Mouse (Mus musculus): ENCODE measurements around the gene Sfi1.
"Not testable (repeated sequence)": the region's sequence is repeated elsewhere in the genome, so short reads cannot be mapped to it uniquely, and the experiment has no call there.

DNA sequence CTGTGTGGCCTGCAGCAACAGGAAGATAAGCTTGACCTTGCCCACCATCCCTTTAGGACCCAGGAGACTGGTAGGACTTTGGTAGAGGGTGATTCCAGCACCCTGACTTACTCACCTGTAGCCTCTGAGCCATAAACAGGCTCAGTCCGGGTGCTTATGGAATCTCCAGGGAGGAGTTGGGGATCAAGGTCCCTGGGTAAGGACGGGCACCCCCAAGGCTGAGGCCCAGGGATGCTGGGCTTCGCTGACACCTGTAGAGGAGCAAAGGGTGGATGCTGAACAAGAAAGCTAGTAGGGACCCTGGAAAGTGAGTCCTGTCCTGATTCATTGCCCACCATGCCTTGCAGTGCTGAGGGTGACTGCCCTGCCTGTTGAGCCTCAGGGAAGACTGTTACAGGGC is 60.3 kb downstream of the Sfi1 start:
- not testable (repeated sequence) for TF ChIP-seq CTCF (conservative IDR thresholded peaks at IDR 0.05 in 1 of 2, IDR thresholded peaks at IDR 0.05 in 1 of 2; ENCODE audit: low read depth in 2 of 2, low read length in 2 of 2); EP300 (IDR thresholded peaks at IDR 0.05; ENCODE audit: low read length); RCOR1 (conservative IDR thresholded peaks at IDR 0.05; ENCODE audit: low read depth, low read length); JUN (IDR thresholded peaks at IDR 0.05; ENCODE audit: insufficient read depth, low read depth, low read length); CHD2 (IDR thresholded peaks at IDR 0.05; ENCODE audit: low read length); MAX (IDR thresholded peaks at IDR 0.05; ENCODE audit: low read length); POLR2A (IDR thresholded peaks at IDR 0.05; ENCODE audit: low read depth, low read length); CHD1 (IDR thresholded peaks at IDR 0.05; ENCODE audit: low read depth, low read length); BHLHE40 (IDR thresholded peaks at IDR 0.05; ENCODE audit: low read depth, low read length); MAFK (IDR thresholded peaks at IDR 0.05; ENCODE audit: insufficient replicate concordance, low read length)
